Mouse (Mus musculus) midbrain, postnatal 0 days (tissue): Measurements from ENCODE around the gene Ifit3. TPM values are rescaled to one million over a fixed set of nuclear protein-coding genes. Genes with fewer than 3 reads are reported as not detected.
"Not testable (repeated sequence)": the region's sequence is repeated elsewhere in the genome, so short reads cannot be mapped to it uniquely, and the experiment has no call there.

Experiments used
- ATAC-seq: fragments of 200-750 bp; cut with Nextera tagmentation; 2 replicates; pipeline ENCODE4 v1.8.0; 2017; ENCODE audit warnings: moderate number of reproducible peaks, mild to moderate bottlenecking, moderate TSS enrichment, moderate library complexity; ENCODE audit not compliant: low FRiP score
- DNase-seq: peaks from one replicate; pipeline ENCODE4 v3.0.0-alpha.2; 2015; ENCODE audit warnings: low spot score
- H3K27ac ChIP-seq: fragments of 300-500 bp; sonication (generic); 2 replicates; pipeline ENCODE4 v1.5.1; 2014; ENCODE audit warnings: low read depth, mild to moderate bottlenecking, low read length, mixed read lengths
- H3K27me3 ChIP-seq: fragments of 300-500 bp; sonication (generic); 2 replicates; pipeline ENCODE4 v1.6.1; 2014; ENCODE audit warnings: low read length, control low read depth, mixed read lengths; ENCODE audit not compliant: insufficient read depth
- H3K36me3 ChIP-seq: fragments of 300-500 bp; sonication (generic); 2 replicates; pipeline ENCODE4 v1.6.1; 2014; ENCODE audit warnings: low read length, control low read depth, mixed read lengths; ENCODE audit not compliant: insufficient read depth
- H3K4me1 ChIP-seq: fragments of 300-500 bp; sonication (generic); 2 replicates; pipeline ENCODE4 v1.6.1; 2014; ENCODE audit warnings: mild to moderate bottlenecking, control low read depth, antibody characterized with exemption, low read length, mixed read lengths; ENCODE audit not compliant: insufficient read depth
- H3K4me2 ChIP-seq: fragments of 300-500 bp; sonication (generic); 2 replicates; pipeline ENCODE4 v1.6.1; 2014; ENCODE audit warnings: low read depth, mild to moderate bottlenecking, low read length, mixed read lengths; ENCODE audit not compliant: poor library complexity, severe bottlenecking
- H3K4me3 ChIP-seq: fragments of 300-500 bp; sonication (generic); 2 replicates; pipeline ENCODE4 v1.5.1; 2014; ENCODE audit warnings: low read depth, mild to moderate bottlenecking, low read length, moderate library complexity
- H3K9ac ChIP-seq: fragments of 300-500 bp; sonication (generic); replicated peaks from 2 replicates; pipeline ENCODE4 v1.6.1; 2014; ENCODE audit warnings: mild to moderate bottlenecking, low read length, moderate library complexity, mixed read lengths; ENCODE audit not compliant: poor library complexity, severe bottlenecking
- H3K9me3 ChIP-seq: fragments of 300-500 bp; sonication (generic); 2 replicates; pipeline ENCODE4 v1.6.1; 2016; ENCODE audit warnings: low read length, control low read depth
- CTCF ChIP-seq: IDR thresholded peaks from 2 replicates; pipeline ENCODE4 v1.5.1; 2016; ENCODE audit warnings: antibody characterized with exemption, mild to moderate bottlenecking
- WGBS: fragments of 180-500 bp; shearing (Covaris S2); extraction: QIAGEN DNeasy Blood & Tissue Kit; methylation state at CpG from one replicate; pipeline ENCODE4 v1.1.7; 2014; 5-methylcytosine and 5-hydroxymethylcytosine counted together
- polyA plus RNA-seq: library from polyadenylated mRNA; unstranded; fragments of >200 nt; fragmentation: Nextera tagmentation; extraction: Ambion mirVana; gene quantifications from 2 replicates; pipeline ENCODE4 v1.2.1, GENCODE M21; 2015
- total RNA-seq: library from RNA; depleted of rRNA; stranded (reverse); fragments of >200 nt; gene quantifications from 2 replicates; pipeline ENCODE4 v1.2.3, GENCODE M21; 2014

The Ifit3 gene
- total and polyA plus RNA-seq, 2 experiments from 2014 or later, result 0.82 to 2.9 TPM

DNA sequence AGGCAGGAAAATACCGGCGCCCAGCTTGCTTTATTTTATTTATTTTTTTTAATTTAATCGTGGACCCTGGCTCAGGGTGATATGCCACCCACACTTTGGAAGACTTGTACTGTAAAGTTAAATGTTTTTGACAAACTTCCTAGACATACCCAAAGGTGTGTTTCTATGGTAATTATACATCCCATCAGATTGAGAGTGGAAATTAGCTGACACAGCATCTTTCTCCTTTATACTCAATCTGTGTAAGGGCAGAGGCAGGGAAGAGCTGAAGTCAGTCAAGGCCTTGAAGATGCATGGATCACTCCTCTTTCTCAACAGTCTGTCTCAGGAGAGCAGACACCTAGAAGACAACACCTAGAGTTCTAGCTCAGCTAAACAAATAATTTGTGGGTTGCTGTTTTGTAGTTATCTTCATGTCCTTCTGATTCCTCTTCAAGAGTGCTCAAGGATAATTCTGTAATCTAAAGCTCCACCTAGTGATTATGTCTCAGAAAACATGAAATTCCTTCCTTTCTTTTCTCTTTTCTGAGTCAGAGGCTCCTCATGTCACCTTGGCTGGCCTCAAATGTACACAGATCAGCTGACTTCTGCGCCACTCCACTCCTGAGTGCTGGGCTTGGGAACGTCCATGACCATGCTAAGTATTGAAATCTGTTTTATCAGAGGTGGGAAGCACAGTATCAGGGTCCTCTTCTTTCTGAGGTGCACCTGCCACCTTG lies 2.6 kb downstream of the Ifit3 start:
- H3K9ac ChIP-seq, H3K27me3 ChIP-seq, H3K4me3 ChIP-seq, H3K27ac ChIP-seq, H3K4me1 ChIP-seq, H3K4me2 ChIP-seq, H3K36me3 ChIP-seq, ATAC-seq, DNase-seq, H3K9me3 ChIP-seq: not testable (repeated sequence)
- whole genome bisulfite sequencing, result 75% methylated on average over 5 of the region's 5 CpGs
- TF ChIP-seq CTCF, result peak; percentile 48

DNA sequence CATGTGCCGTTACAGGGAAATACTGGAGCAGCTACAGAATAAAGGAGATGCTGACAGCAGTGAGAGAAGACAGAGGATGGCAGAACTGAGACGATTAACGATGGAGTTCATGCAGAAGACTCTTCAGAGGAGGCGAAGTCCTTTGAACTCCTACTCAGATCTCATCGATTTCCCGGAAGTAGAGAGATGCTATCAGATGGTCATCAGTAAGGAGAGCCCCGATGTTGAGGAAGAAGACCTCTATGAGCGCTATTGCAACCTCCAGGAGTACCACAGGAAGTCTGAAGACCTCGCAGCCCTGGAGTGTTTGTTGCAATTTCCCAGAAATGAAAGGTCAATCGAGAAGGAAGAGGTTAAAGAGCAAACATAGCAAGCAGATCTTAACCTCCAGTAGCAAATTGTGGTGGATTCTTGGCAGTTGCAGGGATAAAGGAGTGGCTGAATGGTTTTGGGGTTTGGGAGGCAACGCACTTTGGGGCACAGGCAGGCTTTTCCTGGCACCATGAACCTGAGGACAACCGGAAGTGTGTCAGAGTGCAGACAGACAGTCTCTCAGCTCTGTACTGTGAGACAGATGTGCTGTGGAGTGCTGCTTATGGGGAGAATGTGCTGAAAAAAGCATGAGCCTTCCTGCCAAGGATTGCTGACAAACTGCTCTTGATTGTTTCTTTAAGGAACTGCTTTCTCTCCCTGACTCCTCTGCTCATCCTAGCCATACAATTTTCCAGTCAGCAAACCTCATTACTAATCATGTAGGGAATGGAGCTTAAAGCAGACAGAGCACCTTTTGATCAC lies 4.8 kb downstream of the Ifit3 start:
- H3K9ac ChIP-seq, H3K4me3 ChIP-seq, H3K36me3 ChIP-seq, DNase-seq, H3K27ac ChIP-seq, H3K9me3 ChIP-seq, H3K4me2 ChIP-seq, H3K27me3 ChIP-seq, H3K4me1 ChIP-seq: not testable (repeated sequence)
- peak; percentile 28; the same call in 1 of the 2 replicates for ATAC-seq
- WGBS, result 80% methylated on average over 6 of the region's 12 CpGs

DNA sequence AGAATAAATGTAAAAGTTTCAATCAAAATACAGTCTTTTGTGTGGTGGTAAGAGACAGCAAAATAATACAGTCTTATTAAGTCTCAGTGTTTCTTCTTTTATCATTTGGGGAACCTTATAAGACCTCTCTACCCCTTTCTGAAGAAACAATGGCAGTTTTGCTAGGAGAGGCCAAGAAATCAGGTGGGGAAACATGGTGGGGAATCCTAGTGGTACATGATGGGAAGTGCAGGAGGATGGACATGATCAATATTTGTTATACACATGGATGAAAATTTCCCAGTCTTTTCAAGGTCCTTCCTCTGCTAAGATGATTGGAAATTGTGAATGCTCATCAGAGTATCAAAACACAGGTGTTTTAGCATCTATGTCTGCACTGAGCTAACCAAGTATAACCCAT lies 5.6 kb downstream of the Ifit3 start:
- Histone ChIP-seq H3K9ac (no peak overlapping the region), H3K36me3 (no peaks in the 10 kb centered on the region), H3K27ac (no peak overlapping the region), H3K4me3 (no peak overlapping the region), H3K4me1 (no peaks in the 10 kb centered on the region), H3K9me3 (no peaks in the 10 kb centered on the region), H3K27me3 (no peaks in the 10 kb centered on the region), H3K4me2 (no peak overlapping the region)
- DNase-seq (no peak), ATAC-seq (no peak)
- peak; percentile 42; the same call in 1 of the 2 replicates for TF ChIP-seq CTCF

DNA sequence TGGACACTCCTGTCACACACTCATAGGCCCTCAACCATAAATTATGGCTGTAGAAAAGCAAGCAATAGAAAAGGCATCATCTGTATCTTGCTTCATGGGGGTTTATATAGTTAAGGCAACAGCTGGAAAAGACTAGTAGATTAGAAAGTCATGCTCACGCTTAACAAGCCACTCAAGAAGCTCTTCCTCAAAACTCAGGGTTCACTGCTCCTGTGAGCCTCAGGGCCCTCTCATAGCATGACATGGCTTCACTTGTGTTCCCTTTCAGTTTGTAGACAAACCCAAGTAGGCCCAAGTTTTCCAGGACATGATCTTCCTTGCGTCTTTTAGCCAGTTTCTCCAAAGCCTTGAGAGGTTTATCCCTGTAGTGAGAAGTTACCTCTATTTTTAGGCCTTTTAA lies 10.1 kb downstream of the Ifit3 start:
- H3K4me1 ChIP-seq, result no peaks in the 10 kb centered on the region
- no peak overlapping the region for H3K9ac ChIP-seq
- 94% methylated on average over 2 of the region's 2 CpGs for WGBS
- H3K4me2 ChIP-seq, result no peak overlapping the region
- no peaks in the 10 kb centered on the region for H3K27me3 ChIP-seq
- H3K27ac ChIP-seq, result no peak overlapping the region
- no peak overlapping the region for H3K4me3 ChIP-seq
- H3K36me3 ChIP-seq, result no peaks in the 10 kb centered on the region
- ATAC-seq (no peak), DNase-seq (no peak)
- TF ChIP-seq CTCF, result no peak
- H3K9me3 ChIP-seq, result no peaks in the 10 kb centered on the region

DNA sequence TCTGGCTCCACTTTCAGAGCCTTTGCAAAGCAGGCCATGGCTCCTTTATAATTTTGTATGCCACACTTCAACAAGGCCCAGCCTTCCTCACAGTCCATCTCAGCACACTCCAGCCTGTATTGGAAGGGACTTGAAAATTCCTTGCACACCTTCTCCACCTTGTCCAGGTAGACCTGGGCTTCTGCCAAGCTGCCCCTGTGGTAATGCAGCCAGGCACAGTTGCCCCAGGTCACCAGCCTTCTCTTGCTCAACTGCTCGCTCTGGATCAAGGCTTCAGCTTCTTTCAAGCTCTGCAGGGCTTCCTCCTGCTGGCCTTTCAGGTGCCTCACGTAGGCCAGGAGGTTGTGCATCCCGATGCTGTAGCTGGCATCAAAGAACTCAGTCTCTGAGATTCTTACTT lies 11.2 kb downstream of the Ifit3 start:
- not testable (repeated sequence) for H3K36me3 ChIP-seq, H3K9me3 ChIP-seq, H3K4me3 ChIP-seq, DNase-seq, H3K27me3 ChIP-seq, H3K4me1 ChIP-seq, H3K27ac ChIP-seq, ATAC-seq, H3K9ac ChIP-seq, H3K4me2 ChIP-seq
- WGBS, result 75% methylated on average over 3 of the region's 3 CpGs

DNA sequence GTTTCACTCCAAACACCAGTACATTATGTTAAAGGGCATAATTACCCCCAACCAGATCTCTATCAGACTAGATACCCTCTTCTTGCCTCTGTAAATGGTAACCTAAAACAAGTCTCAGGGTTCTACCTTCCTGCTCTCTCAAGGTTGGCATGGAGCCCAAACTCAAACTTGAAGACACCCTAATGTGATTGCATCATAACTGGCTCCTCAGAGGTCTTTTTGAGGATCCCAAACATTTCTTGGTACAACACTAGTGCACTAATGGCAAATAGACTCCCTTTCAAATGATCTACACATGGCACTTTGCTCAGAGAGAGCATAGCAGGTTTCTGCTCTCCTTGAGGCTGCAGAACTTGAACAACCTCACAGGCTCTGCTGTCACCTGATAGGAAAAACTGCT lies 13.5 kb downstream of the Ifit3 start:
- no peak overlapping the region for H3K27ac ChIP-seq
- H3K27me3 ChIP-seq, result no peaks in the 10 kb centered on the region
- ATAC-seq (no peak), DNase-seq (no peak)
- no peaks in the 10 kb centered on the region for H3K9me3 ChIP-seq
- H3K9ac ChIP-seq, result no peak overlapping the region
- no peak for TF ChIP-seq CTCF
- no peaks in the 10 kb centered on the region for H3K4me1 ChIP-seq
- H3K4me2 ChIP-seq, result no peak overlapping the region
- H3K36me3 ChIP-seq, result no peaks in the 10 kb centered on the region
- H3K4me3 ChIP-seq, result no peak overlapping the region
